Mouse (Mus musculus) cerebellum, postnatal 10 days (tissue): ENCODE measurements around the gene Pianp.
A peak's percentile ranks its signal among the peaks of the same experiment; 100 is the strongest.

Source experiments
- DNase-seq, 2 experiments: peaks; one replicate each; pipeline ENCODE4 v3.0.0; 2021; ENCODE audit warnings: mixed read lengths in 2 of 2

Gene Pianp

DNA sequence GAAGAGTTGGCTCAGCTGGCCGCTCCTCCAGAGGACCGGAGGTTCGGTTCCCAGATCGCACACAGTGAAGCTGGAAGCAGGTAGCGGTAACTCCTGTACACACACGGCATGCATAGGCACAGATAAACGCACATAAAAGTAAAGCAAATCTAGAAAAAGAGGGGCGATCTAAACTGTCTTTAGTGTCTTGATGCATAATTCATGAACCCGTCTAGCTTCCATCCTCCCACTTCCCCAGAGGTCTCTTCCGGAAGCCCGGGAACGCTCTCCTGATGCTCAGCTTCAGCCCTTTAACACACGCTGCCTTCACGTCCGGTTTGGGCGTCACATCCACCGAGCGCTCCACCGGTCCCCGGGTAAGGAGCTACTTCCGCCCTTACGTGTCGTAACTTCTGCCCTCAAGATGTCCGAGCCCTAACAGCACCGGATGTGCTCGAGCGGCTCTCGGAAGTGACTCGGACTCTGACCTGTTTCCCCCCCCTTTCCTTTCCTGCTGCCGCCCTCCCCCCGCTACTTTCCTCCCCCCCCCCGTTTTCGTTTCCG, 12.2 kb downstream of the Pianp start:
- DNase-seq, result peak; percentile 97 to 98

- no peak for DNase-seq
Measured at GRCm38 (mm10) chr6:125009129-125009180, 12.5 kb downstream of the Pianp start, which contains the start of gene Zfp384. Gene Zfp384 (plus strand): TSS chr6:125009145.

- DNase-seq, result peak; percentile 90 to 92
Measured at GRCm38 (mm10) chr6:125009181-125010073, 12.9 kb downstream of the Pianp start.

GRCm38 (mm10) chr6:125017682-125018081, 21.2 kb downstream of the Pianp start:
- DNase-seq, result no peak

GRCm38 (mm10) chr6:125030532-125030931, 34.0 kb downstream of the Pianp start:
- peak; percentile 73 to 85 for DNase-seq

DNA sequence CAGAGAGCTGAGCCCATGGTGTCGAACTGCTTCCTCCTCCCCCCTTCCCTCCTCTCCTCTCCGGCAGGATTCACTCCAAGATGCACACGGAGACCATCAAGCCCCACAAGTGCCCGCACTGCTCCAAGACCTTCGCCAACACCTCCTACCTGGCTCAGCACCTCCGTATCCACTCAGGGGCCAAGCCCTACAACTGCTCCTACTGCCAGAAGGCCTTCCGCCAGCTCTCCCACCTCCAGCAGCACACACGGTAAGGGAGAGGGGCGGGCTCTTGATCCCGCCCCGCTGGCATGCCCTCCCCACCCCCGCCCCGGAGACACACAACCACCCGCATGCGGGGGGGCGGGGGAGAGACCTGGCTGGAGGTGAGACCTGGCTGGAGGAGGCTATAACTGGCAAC, 35.1 kb downstream of the Pianp start:
- DNase-seq, result no peak

DNA sequence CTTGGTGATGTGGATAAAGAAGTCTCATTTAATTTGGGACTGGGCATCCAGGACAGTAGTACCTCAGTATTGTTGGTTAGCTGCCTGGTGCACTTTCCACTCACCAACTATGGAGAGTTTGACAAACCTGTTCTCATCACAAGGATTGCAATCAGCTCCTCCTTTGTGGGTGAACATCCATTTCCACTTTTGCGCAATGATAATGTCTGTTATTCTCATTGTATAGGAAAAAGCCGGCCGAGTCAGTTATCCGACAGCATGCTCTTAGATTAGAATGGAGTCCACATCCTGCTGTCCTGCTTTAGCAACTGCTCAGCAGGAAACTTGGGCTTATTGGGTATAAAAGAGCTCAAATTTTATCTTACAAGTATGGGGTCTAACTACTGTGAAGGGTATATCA, 42.2 kb downstream of the Pianp start:
- DNase-seq, result no peak

DNA sequence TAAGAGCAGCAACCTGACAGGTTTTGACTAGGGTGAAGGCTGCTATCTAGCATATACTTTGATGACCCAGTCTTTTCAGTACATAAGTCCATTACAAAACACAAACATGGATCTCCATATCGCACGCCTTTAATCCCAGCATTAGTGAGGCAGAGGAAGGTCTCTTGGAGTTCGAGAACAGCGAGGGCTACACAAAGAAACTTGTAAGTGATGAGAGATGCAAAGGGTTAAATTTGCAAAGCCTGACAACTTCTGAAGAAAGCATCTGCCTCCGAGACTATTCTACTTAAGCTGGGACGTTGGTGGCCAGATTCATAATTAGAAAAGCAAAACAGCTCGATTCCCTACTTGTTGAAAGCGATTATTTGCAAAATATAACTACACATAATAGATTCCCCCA, 42.6 kb downstream of the Pianp start:
- DNase-seq, result no peak

- DNase-seq, result peak; percentile 93 to 94
Measured at GRCm38 (mm10) chr6:125039533-125040153, 43.1 kb downstream of the Pianp start, which contains the start of gene Ing4. Gene Ing4 (plus strand): TSS chr6:125039760.

DNA sequence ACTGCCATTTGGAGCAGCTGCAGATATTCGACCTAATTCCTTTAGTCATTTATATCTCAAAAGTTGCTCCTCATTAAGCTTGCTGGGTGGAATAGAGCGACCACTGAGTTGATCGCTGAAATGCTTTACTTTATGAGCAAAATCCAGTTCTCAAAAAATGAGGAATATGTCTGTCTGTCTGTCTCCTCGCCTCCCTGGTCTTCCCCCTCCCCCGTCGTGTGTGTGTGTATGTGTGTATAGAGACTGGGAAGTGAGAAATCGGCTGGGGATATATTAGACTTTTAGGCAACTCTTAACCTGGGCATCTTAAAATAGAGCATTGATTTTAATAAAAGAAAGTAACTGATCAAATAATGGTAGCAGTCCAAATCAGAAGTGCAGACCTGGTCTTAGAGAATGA, 43.7 kb downstream of the Pianp start:
- DNase-seq, result no peak

DNA sequence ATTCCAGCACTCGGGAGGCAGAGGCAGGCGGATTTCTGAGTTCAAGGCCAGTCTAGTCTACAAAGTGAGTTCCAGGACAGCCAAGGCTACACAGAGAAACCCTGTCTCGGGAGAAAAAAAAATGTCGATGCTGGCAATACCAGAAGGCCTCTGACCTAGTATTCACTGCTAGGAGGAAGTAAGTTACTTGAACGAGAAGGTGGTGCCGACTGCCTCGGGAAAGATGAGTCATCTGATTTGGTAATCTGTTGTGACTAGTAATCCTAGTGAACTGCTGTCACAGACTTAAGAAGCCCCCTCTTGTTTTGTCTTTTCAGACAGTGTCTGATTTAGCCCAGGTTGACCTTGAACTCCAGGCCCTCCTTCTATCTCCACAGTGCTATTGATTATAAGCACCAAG, 44.6 kb downstream of the Pianp start:
- DNase-seq, result no peak

- DNase-seq, result no peak
Measured at GRCm38 (mm10) chr6:125042081-125042480, 45.6 kb downstream of the Pianp start.

- peak; percentile 96 to 98 for DNase-seq
Measured at GRCm38 (mm10) chr6:125046691-125047090, 50.2 kb downstream of the Pianp start.

DNA sequence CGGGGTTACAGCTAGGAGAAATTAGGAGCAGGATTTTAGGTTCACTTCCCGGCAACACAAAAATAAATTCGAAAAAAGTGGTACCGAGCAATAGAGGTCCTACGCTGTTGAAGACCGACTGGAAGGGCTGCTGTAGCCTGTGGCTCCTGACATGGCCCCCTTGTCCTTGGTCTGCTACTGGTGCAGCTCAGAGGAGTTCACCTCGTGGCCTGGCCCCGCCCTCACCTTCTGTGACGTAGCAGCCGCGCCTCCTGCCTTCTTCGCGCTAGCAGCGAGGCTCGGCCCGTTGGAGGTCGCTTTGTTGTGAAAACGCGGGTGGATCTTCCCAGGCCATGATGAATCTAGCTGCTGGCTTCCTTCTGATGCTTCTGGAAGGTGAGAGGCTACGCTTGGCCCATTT, 53.2 kb downstream of the Pianp start, which contains the start of gene Acrbp:
Gene Acrbp (plus strand): TSS at position 12 of the 400 bp plus-strand sequence.
- DNase-seq, result no peak

GRCm38 (mm10) chr6:125051237-125051636, 54.7 kb downstream of the Pianp start:
- DNase-seq, result no peak
